Mouse (Mus musculus) heart, postnatal 4 days (tissue): ENCODE results near the gene Zfp213. TPM values are rescaled to one million over a fixed set of nuclear protein-coding genes. Genes with fewer than 3 reads are reported as not detected.

ENCODE experiments used
- DNase-seq: peaks from one replicate; pipeline ENCODE4 v3.0.0; 2021
- total RNA-seq, 2 experiments: library from RNA; stranded (reverse); gene quantifications; 2 replicates each; pipeline ENCODE4 v1.2.3; 2021

Gene Zfp213
- total RNA-seq, 2 experiments from 2014 or later = 5.8 to 6.3 TPM

DNA sequence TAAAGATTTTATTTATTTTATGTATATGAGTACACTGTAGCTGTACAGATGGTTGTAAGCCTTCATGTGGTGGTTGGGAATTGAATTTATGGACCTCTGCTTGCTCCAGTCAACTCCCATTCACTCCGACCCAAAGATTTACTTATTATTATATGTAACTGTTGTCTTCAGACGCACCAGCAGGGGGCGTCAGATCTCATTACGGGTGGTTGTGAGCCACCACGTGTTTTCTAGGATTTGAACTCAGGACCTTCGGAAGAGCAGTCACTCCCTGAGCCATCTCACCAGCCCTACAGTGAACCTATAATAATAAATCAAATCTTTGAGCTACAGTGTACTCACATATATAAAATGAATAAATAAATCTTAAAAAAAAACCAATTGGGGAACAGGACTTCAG is 8.0 kb upstream of the Zfp213 start:
- no peak for DNase-seq

GRCm38 (mm10) chr17:23571084-23571483 is 7.0 kb upstream of the Zfp213 start:
- no peak for DNase-seq

DNA sequence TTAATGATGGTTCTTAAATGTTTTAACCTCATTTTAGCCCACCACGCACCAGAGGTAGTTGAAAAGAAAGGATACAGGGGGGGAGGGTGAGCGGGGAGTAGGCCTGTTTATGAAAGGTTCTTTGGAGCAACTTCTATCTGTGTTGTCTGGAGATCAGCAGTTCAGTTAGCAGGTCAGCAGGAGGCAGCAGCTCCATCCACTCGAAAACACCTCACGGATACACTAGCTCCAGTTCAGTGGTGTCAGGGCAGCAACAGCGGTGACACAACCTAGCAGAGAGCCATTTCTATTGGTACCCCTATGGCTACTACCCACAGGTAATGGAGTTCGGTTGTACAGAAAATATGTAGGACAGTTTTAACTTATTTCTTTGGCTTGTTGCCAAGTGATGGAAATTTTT is 6.0 kb upstream of the Zfp213 start:
- DNase-seq = peak; percentile 59

GRCm38 (mm10) chr17:23568370-23568769 is 4.3 kb upstream of the Zfp213 start:
- no peak for DNase-seq

- no peak for DNase-seq
Observed at GRCm38 (mm10) chr17:23566787-23567186, 2.7 kb upstream of the Zfp213 start.

DNA sequence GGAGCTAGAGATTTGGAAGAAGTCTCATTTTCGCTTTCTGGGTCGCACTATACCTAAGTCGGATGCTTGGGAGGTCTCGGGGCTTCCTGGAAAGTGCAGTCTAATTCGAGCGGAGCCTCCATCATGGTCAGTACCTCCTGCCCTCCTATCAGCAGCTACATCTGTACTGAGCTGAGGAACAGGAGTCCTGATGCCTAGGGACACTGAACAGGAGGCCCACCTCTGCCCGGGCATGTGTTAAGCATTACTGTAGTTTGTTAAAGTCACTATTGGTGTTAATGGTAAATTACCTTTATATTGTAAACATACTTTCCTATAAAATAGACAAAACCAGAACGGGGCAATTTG is 304 bp upstream of the Zfp213 start:
- DNase-seq = no peak

DNA sequence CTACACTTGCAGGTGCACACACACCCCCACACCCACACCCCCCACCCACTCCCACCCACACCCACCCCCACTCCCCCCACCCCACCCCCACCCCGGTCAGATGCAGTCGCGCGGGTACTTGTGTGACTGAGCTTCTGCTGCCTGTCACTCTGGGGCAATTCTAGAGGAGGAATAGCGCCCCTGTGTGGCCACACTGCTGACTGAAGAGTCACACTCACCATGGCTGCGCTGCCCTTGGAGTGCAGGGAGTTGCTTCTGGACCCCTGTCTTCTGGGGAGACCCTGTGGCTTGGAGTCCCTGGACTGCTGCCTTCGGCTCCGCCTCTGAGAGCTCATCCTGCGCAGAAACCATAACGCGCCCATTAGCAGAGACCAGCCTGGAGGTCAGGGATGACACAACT is 4.3 kb downstream of the Zfp213 start:
- peak; percentile 61 for DNase-seq

DNA sequence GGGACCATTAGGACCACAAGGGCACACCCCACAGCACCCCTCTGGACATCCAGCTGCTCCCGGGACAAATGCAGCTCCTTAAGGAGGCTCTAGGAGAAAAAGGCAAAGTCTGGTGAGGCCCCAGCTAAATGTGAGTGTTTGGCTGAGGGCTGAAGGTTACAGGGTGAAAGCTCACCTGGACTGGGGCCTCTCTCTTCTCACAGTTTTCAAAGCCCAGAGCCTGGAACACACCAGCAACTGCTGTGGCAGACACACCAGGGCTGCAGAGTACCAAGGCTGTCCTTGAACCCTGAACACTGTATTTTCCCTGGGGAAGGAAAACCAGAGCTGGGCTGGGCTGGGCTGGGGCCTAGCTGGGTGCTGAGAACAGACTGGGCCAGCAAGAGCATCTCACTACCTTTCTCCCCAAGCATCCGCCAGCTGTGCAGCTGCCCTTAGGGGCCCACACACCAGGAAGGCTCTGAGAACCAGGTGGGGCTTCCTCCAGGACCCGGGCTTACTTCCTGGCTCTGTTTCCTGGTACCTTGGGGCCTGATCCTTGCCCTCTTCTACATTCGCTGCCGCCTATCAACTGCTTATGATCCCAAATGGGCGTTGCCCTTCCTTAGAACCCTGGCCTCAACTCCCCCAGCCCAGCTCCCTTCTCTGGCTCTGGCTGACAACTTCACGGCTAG is 8.7 kb downstream of the Zfp213 start:
- DNase-seq = no peak

DNA sequence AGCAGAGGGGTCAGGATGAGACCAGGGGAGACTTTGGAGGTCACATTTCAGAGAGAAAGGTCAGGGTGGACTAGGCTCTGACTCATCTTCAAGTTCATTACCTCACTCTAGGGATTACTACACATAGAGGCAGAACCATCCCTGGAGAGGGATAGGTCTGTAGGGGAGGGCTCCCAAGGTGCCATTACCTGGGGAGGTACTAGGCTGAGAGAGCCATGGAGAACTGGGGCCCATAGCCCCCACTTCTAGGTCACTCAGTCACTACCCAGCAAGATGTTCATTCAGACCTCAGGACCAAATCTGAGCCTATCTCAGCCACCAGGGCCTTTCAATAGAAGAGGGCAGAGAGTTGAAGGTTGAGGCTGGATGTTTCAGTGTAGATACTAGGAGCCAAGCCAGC is 9.7 kb downstream of the Zfp213 start:
- DNase-seq = no peak

GRCm38 (mm10) chr17:23553634-23554120 is 10.4 kb downstream of the Zfp213 start:
- no peak for DNase-seq

- DNase-seq = no peak
Observed at GRCm38 (mm10) chr17:23552896-23553633, 11.0 kb downstream of the Zfp213 start.

GRCm38 (mm10) chr17:23551963-23552362 is 12.1 kb downstream of the Zfp213 start:
- no peak for DNase-seq

DNA sequence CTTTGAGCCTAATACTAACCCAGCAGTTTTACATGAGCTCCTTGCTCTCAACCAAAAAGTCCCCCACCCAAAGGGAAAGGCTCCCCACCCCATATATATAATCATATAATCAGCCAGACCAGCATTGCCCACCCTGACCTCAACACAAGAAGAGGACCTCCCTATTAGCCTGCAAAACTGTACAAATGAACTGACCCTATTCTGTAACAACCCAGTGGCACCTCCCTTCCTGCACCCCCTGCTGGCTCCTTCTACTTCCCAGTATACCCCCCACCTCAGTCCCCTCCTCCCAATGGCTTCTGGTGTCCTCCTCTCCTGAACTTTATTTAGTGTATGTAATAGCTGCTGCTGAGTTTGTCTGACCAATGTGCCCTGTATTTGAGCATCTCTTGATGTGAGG is 12.6 kb downstream of the Zfp213 start:
- DNase-seq = no peak

GRCm38 (mm10) chr17:23550856-23551255 is 13.2 kb downstream of the Zfp213 start:
- DNase-seq = no peak

GRCm38 (mm10) chr17:23550188-23550791 is 13.7 kb downstream of the Zfp213 start:
- DNase-seq = peak; percentile 91

DNA sequence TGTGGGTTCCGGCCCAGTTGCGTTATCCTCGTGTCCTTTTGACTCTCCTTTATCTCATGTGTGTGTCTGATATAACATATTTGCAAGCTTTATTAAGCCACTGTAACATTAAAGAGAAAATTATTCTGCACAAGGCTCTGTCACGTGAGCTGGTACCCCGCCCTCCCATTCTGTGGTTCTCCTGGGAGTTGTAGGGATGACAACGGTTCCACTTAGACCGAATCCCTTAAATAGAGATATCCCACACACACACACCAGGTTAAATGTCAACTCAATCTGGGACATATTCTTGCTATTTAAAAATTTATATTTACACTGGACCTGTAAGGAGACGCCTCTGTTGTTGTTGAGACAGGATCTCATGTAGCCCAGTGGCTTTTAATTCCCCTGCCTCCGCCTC is 14.6 kb downstream of the Zfp213 start:
- no peak for DNase-seq

- peak; percentile 73 for DNase-seq
Observed at GRCm38 (mm10) chr17:23548615-23549014, 15.4 kb downstream of the Zfp213 start.

DNA sequence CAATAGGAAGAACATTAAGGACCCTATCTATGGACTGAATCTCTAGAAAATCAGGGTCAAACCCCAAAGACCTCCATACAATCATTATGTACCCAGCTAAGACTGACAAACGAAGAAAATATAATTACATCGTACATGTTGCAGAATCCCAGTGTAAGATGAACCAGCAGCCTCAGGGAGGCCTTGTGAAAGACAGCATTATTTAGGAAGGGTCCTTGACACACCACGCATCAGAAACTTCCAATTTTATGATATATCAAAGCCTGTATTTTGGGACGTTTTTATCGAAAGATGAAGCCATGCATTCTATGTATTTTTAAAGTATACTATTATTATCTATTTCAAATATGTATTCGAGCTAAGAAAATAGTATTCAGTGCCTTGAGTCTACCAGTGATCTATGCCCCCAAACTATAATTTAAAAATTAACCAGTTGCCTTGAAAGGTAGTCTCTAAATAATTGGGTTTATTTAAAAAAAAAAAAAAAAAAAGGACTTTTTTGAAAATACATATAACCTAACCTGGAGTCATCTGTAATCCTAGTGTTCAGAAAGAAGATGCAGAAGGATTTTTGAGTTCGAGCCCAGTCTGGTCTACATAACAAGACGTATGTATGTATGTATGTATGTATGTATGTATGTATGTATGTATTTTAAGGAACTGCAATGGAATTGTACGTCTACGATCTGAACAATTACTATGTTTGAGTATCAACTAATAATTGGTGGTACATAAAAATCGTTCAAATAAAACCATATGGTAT is 16.2 kb downstream of the Zfp213 start:
- DNase-seq = no peak

- DNase-seq = peak; percentile 83
Observed at GRCm38 (mm10) chr17:23546702-23547505, 17.1 kb downstream of the Zfp213 start.

DNA sequence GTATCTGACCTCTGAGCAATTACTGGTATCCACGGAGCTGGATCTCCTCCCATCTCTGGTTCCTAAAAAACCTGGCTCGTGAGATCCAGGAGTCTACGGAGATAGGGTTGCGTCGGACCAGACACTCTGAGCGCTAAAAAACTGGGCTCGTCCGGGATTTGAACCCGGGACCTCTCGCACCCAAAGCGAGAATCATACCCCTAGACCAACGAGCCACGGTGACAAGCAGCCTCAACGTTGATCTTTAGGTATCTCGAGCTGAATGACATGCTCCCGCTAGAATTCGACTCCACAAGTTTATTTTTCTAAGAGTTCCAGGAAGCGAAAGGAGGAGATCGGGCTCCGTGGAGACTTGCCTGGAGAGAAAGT is 17.7 kb downstream of the Zfp213 start:
- peak; percentile 81 for DNase-seq

- DNase-seq = no peak
Observed at GRCm38 (mm10) chr17:23545841-23546240, 18.2 kb downstream of the Zfp213 start.

GRCm38 (mm10) chr17:23544766-23545165 is 19.3 kb downstream of the Zfp213 start:
- DNase-seq = no peak
